Mouse (Mus musculus): ENCODE results near the gene Dot1l.
A peak's percentile ranks its signal among the peaks of the same experiment; 100 is the strongest.

The Dot1l gene

GRCm38 (mm10) chr10:80754594-80755290, at the start of gene Dot1l:
Gene Dot1l, plus strand, starts transcription at chr10:80755206.
- peak; percentile 99 for DNase-seq

GRCm38 (mm10) chr10:80705479-80705878, 49.5 kb upstream of the Dot1l start:
- DNase-seq = no peak

- DNase-seq = no peak
Measured at GRCm38 (mm10) chr10:80710834-80711233, 44.2 kb upstream of the Dot1l start.

- DNase-seq = no peak
Measured at GRCm38 (mm10) chr10:80717281-80717680, 37.7 kb upstream of the Dot1l start.

- no peak for DNase-seq
Measured at GRCm38 (mm10) chr10:80727369-80728127, 27.5 kb upstream of the Dot1l start.

GRCm38 (mm10) chr10:80732611-80733101, 22.4 kb upstream of the Dot1l start:
- DNase-seq = no peak

- no peak for DNase-seq
Measured at GRCm38 (mm10) chr10:80736731-80737130, 18.3 kb upstream of the Dot1l start.

- no peak for DNase-seq
Measured at GRCm38 (mm10) chr10:80738657-80739056, 16.3 kb upstream of the Dot1l start.

GRCm38 (mm10) chr10:80741146-80741545, 13.9 kb upstream of the Dot1l start:
- DNase-seq = peak in 1 of 2 experiments; percentile 28

GRCm38 (mm10) chr10:80741634-80742179, 13.3 kb upstream of the Dot1l start:
- DNase-seq = no peak

- DNase-seq = peak; percentile 99
Measured at GRCm38 (mm10) chr10:80742180-80742978, 12.6 kb upstream of the Dot1l start, which contains the start of gene Ap3d1. Gene Ap3d1, minus strand, starts transcription at chr10:80742264.

GRCm38 (mm10) chr10:80744262-80744661, 10.7 kb upstream of the Dot1l start:
- peak; percentile 79 for DNase-seq

- DNase-seq = peak; percentile 81 to 86
Measured at GRCm38 (mm10) chr10:80747410-80747809, 7.6 kb upstream of the Dot1l start.

- peak; percentile 51 to 76 for DNase-seq
Measured at GRCm38 (mm10) chr10:80748609-80749008, 6.4 kb upstream of the Dot1l start.

- peak; percentile 82 to 87 for DNase-seq
Measured at GRCm38 (mm10) chr10:80751188-80751832, 3.7 kb upstream of the Dot1l start.

- DNase-seq = peak; percentile 86
Measured at GRCm38 (mm10) chr10:80752079-80752625, 2.9 kb upstream of the Dot1l start.

- DNase-seq = no peak
Measured at GRCm38 (mm10) chr10:80755291-80756015, 447 bp downstream of the Dot1l start.

GRCm38 (mm10) chr10:80756099-80756498, 1.1 kb downstream of the Dot1l start:
- DNase-seq = no peak

GRCm38 (mm10) chr10:80756509-80756908, 1.5 kb downstream of the Dot1l start:
- no peak for DNase-seq

GRCm38 (mm10) chr10:80756967-80757366, 2.0 kb downstream of the Dot1l start:
- no peak for DNase-seq

- DNase-seq = peak; percentile 85
Measured at GRCm38 (mm10) chr10:80757717-80758116, 2.7 kb downstream of the Dot1l start.

Data from lung, postnatal 4 days (tissue).